In genomic region chr7:27608130-27608529, GRCm38 (mm10) we compare ENCODE assay signal across 13 mouse cellular contexts. TPM values are rescaled to one million over a fixed set of nuclear protein-coding genes. Genes with fewer than 3 reads are reported as not detected.
DNase-seq lines count a peak whose midpoint lies in the region; ATAC-seq and TF ChIP-seq lines count a peak whose summit lies in the region.
"Had no signal": no experiment of that assay in that cellular context is flagged by ENCODE, and none has a peak within 500 bp of the region (broad histone marks: within the 10 kb centered on the region; RNA-seq: fewer than 3 reads in every experiment).

No protein-coding gene starts in this region.

- H3K27ac ChIP-seq in forebrain, embryonic 15.5 days (replicated peaks) = 0 out of 2 replicates have a peak overlapping the region, but pooled peaks have one; percentile 36
- no peak overlapping the region for H3K27ac ChIP-seq in forebrain, embryonic 12.5 days
- peak overlapping the region; percentile 78 for H3K27ac ChIP-seq in hindbrain, postnatal 0 days
- H3K27ac ChIP-seq in hindbrain, embryonic 16.5 days (ENCODE audit: low read depth, low read length) = no peak overlapping the region; the same call in 1 of the 2 replicates
- H3K27ac ChIP-seq in intestine, postnatal 0 days (ENCODE audit: low read depth, low read length) = peak overlapping the region; percentile 15; the same call in 1 of the 2 replicates
- H3K27ac ChIP-seq: hindbrain, embryonic 14.5 days; midbrain, embryonic 13.5 days; neural tube, embryonic 12.5 days had no signal

- H3K9ac ChIP-seq in forebrain, embryonic 15.5 days (replicated peaks) = no peak overlapping the region
- H3K9ac ChIP-seq in forebrain, embryonic 12.5 days = no peak overlapping the region
- no peak overlapping the region for H3K9ac ChIP-seq in hindbrain, postnatal 0 days (replicated peaks; ENCODE audit: low read length)
- H3K9ac ChIP-seq in hindbrain, embryonic 16.5 days (ENCODE audit: low read depth, low read length) = no peak overlapping the region
- no peak overlapping the region for H3K9ac ChIP-seq in intestine, postnatal 0 days (ENCODE audit: low read depth, low read length)
- H3K9ac ChIP-seq: hindbrain, embryonic 14.5 days; midbrain, embryonic 13.5 days; neural tube, embryonic 12.5 days had no signal

- peaks cover 50% of the 10 kb centered on the region for H3K4me1 ChIP-seq in forebrain, embryonic 15.5 days
- H3K4me1 ChIP-seq in forebrain, embryonic 12.5 days = peaks cover 17% of the 10 kb centered on the region
- peaks cover 49% of the 10 kb centered on the region for H3K4me1 ChIP-seq in hindbrain, postnatal 0 days (ENCODE audit: insufficient read depth, low read length)
- peaks cover 34% of the 10 kb centered on the region for H3K4me1 ChIP-seq in hindbrain, embryonic 16.5 days (ENCODE audit: control insufficient read depth, insufficient read depth, low read depth, low read length)
- H3K4me1 ChIP-seq in intestine, postnatal 0 days (replicated peaks; ENCODE audit: control insufficient read depth, insufficient read depth, low read length) = 0 out of 2 replicates have a peak, but pooled peaks cover 3% of the 10 kb centered on the region

- no peaks in the 10 kb centered on the region for H3K9me3 ChIP-seq in forebrain, embryonic 15.5 days
- no peaks in the 10 kb centered on the region for H3K9me3 ChIP-seq in forebrain, embryonic 12.5 days
- no peaks in the 10 kb centered on the region for H3K9me3 ChIP-seq in hindbrain, postnatal 0 days (ENCODE audit: low read length)
- no peaks in the 10 kb centered on the region for H3K9me3 ChIP-seq in hindbrain, embryonic 16.5 days (ENCODE audit: control insufficient read depth, low read length)
- H3K9me3 ChIP-seq in intestine, postnatal 0 days (ENCODE audit: control insufficient read depth) = no peaks in the 10 kb centered on the region
- H3K9me3 ChIP-seq: midbrain, embryonic 13.5 days; neural tube, embryonic 12.5 days had no signal

- H3K4me3 ChIP-seq in forebrain, embryonic 15.5 days = no peak overlapping the region
- H3K4me3 ChIP-seq in forebrain, embryonic 12.5 days (replicated peaks) = no peak overlapping the region
- no peak overlapping the region for H3K4me3 ChIP-seq in hindbrain, postnatal 0 days (ENCODE audit: low read length)
- H3K4me3 ChIP-seq in hindbrain, embryonic 16.5 days (ENCODE audit: low read length) = no peak overlapping the region
- no peak overlapping the region for H3K4me3 ChIP-seq in intestine, postnatal 0 days (ENCODE audit: low read depth, low read length)
- H3K4me3 ChIP-seq: midbrain, embryonic 13.5 days; neural tube, embryonic 12.5 days had no signal

- 88% methylated on average over 3 of the region's 3 CpGs for WGBS in forebrain, embryonic 15.5 days
- WGBS in forebrain, embryonic 12.5 days = 90% methylated on average over 3 of the region's 3 CpGs
- whole genome bisulfite sequencing in hindbrain, postnatal 0 days = 93% methylated on average over 3 of the region's 3 CpGs
- WGBS in hindbrain, embryonic 16.5 days = 79% methylated on average over 3 of the region's 3 CpGs
- WGBS in intestine, postnatal 0 days = 85% methylated on average over 3 of the region's 3 CpGs

- no peak overlapping the region for H3K4me2 ChIP-seq in forebrain, embryonic 15.5 days (replicated peaks)
- no peak overlapping the region for H3K4me2 ChIP-seq in forebrain, embryonic 12.5 days
- H3K4me2 ChIP-seq in hindbrain, postnatal 0 days (ENCODE audit: low read depth, low read length) = no peak overlapping the region
- no peak overlapping the region for H3K4me2 ChIP-seq in hindbrain, embryonic 16.5 days (ENCODE audit: low read length)
- no peak overlapping the region for H3K4me2 ChIP-seq in intestine, postnatal 0 days (replicated peaks; ENCODE audit: low read depth)
- H3K4me2 ChIP-seq: hindbrain, embryonic 14.5 days; midbrain, embryonic 13.5 days; neural tube, embryonic 12.5 days had no signal

- no peak for TF ChIP-seq CTCF in hindbrain, postnatal 0 days (IDR thresholded peaks at IDR 0.05; ENCODE audit: low read depth)
- no peak for TF ChIP-seq CTCF in intestine, postnatal 0 days (IDR thresholded peaks at IDR 0.05; ENCODE audit: low read depth)

- H3K36me3 ChIP-seq in forebrain, embryonic 15.5 days = peaks cover 19% of the 10 kb centered on the region
- H3K36me3 ChIP-seq in forebrain, embryonic 12.5 days (replicated peaks) = peaks cover 26% of the 10 kb centered on the region; the same call in 1 of the 2 replicates
- H3K36me3 ChIP-seq in hindbrain, postnatal 0 days (ENCODE audit: insufficient read depth, low read length) = peaks cover 12% of the 10 kb centered on the region; the same call in 1 of the 2 replicates
- H3K36me3 ChIP-seq in hindbrain, embryonic 16.5 days (ENCODE audit: control insufficient read depth, insufficient read depth, low read length) = no peaks in the 10 kb centered on the region
- peaks cover 28% of the 10 kb centered on the region for H3K36me3 ChIP-seq in intestine, postnatal 0 days (ENCODE audit: control insufficient read depth, insufficient read depth)

- ATAC-seq in forebrain, embryonic 15.5 days (replicated peaks) = no peak
- ATAC-seq in forebrain, embryonic 12.5 days (ENCODE audit: low FRiP score) = no peak
- no peak for ATAC-seq in hindbrain, postnatal 0 days
- no peak for ATAC-seq in hindbrain, embryonic 16.5 days
- ATAC-seq in intestine, postnatal 0 days = no peak
- no peak for ATAC-seq in erythroblast, adult 5-6 weeks (replicated peaks; ENCODE audit: low FRiP score, poor library complexity, severe bottlenecking)
- ATAC-seq: midbrain, embryonic 13.5 days had no signal

- H3K27me3 ChIP-seq in forebrain, embryonic 15.5 days = no peaks in the 10 kb centered on the region
- H3K27me3 ChIP-seq in forebrain, embryonic 12.5 days = no peaks in the 10 kb centered on the region
- H3K27me3 ChIP-seq in hindbrain, postnatal 0 days (ENCODE audit: insufficient read depth, low read length) = no peaks in the 10 kb centered on the region
- no peaks in the 10 kb centered on the region for H3K27me3 ChIP-seq in hindbrain, embryonic 16.5 days (replicated peaks; ENCODE audit: control insufficient read depth, insufficient read depth, low read length)
- H3K27me3 ChIP-seq in intestine, postnatal 0 days (replicated peaks; ENCODE audit: control insufficient read depth, insufficient read depth, low read length) = no peaks in the 10 kb centered on the region
- H3K27me3 ChIP-seq: midbrain, embryonic 13.5 days; neural tube, embryonic 12.5 days had no signal

- no peak for DNase-seq in hindbrain, postnatal 0 days (ENCODE audit: low spot score)
- peak; percentile 63 for DNase-seq in 416B (ENCODE audit: low read depth)
- DNase-seq in ovary, postnatal 10 days (ENCODE audit: low spot score) = no peak
- DNase-seq: thymus, postnatal 14 days had no signal

RNA-seq across cellular contexts. Expression of gene Akt2, which starts 16.8 kb away (rescaled TPM):
- 94.2 and 97.1 TPM in 2 replicates for polyA plus RNA-seq in forebrain, embryonic 15.5 days (2015; fragmentation: Nextera tagmentation; extraction: Ambion mirVana)
- polyA plus RNA-seq in forebrain, embryonic 12.5 days (2016; fragmentation: Nextera tagmentation; extraction: Ambion mirVana) = 81.2 and 84.6 TPM in 2 replicates
- 60.6 and 83.1 TPM in 2 replicates for total RNA-seq in hindbrain, postnatal 0 days (2014; rRNA removed)
- 62.3 and 64.0 TPM in 2 replicates for polyA plus RNA-seq in hindbrain, postnatal 0 days (2015; fragmentation: Nextera tagmentation; extraction: Ambion mirVana)
- 63.0 and 72.9 TPM in 2 replicates for polyA plus RNA-seq in hindbrain, embryonic 16.5 days (2015; fragmentation: Nextera tagmentation; extraction: Ambion mirVana)
- polyA plus RNA-seq in intestine, postnatal 0 days (2015; fragmentation: Nextera tagmentation; extraction: Ambion mirVana) = 35.8 and 36.4 TPM in 2 replicates
- total RNA-seq in erythroblast, adult 5-6 weeks (2015; ENCODE audit: low replicate concordance) = 22.7 and 25.1 TPM in 2 replicates
- total RNA-seq in erythroblast, adult 5-6 weeks (2017; ENCODE audit: low replicate concordance) = 51.2 and 57.6 TPM in 2 replicates

RNA-seq across cellular contexts. Expression of gene Ttc9b, which starts 45.6 kb away (rescaled TPM):
- 64.1 and 66.2 TPM in 2 replicates for polyA plus RNA-seq in forebrain, embryonic 15.5 days (2015; fragmentation: Nextera tagmentation; extraction: Ambion mirVana)
- polyA plus RNA-seq in forebrain, embryonic 12.5 days (2016; fragmentation: Nextera tagmentation; extraction: Ambion mirVana) = 21.4 and 24.8 TPM in 2 replicates
- total RNA-seq in hindbrain, postnatal 0 days (2014; rRNA removed) = 104 and 132 TPM in 2 replicates
- 124 and 127 TPM in 2 replicates for polyA plus RNA-seq in hindbrain, postnatal 0 days (2015; fragmentation: Nextera tagmentation; extraction: Ambion mirVana)
- 86.2 and 99.1 TPM in 2 replicates for polyA plus RNA-seq in hindbrain, embryonic 16.5 days (2015; fragmentation: Nextera tagmentation; extraction: Ambion mirVana)
- polyA plus RNA-seq in intestine, postnatal 0 days (2015; fragmentation: Nextera tagmentation; extraction: Ambion mirVana) = 1.3 and 1.6 TPM in 2 replicates
- not detected in 2 replicates for total RNA-seq in erythroblast, adult 5-6 weeks (2015; ENCODE audit: low replicate concordance)
- not detected in 2 replicates for total RNA-seq in erythroblast, adult 5-6 weeks (2017; ENCODE audit: low replicate concordance)
- total RNA-seq: gastrocnemius, adult 8-10 months had no signal

RNA-seq across cellular contexts. Expression of gene 2310022A10Rik, which starts 55.1 kb away (rescaled TPM):
- 36.9 and 38.9 TPM in 2 replicates for polyA plus RNA-seq in forebrain, embryonic 15.5 days (2015; fragmentation: Nextera tagmentation; extraction: Ambion mirVana)
- 38.7 and 39.6 TPM in 2 replicates for polyA plus RNA-seq in forebrain, embryonic 12.5 days (2016; fragmentation: Nextera tagmentation; extraction: Ambion mirVana)
- 8.1 and 8.2 TPM in 2 replicates for total RNA-seq in hindbrain, postnatal 0 days (2014; rRNA removed)
- polyA plus RNA-seq in hindbrain, postnatal 0 days (2015; fragmentation: Nextera tagmentation; extraction: Ambion mirVana) = 25.7 and 26.1 TPM in 2 replicates
- 33.7 and 35.7 TPM in 2 replicates for polyA plus RNA-seq in hindbrain, embryonic 16.5 days (2015; fragmentation: Nextera tagmentation; extraction: Ambion mirVana)
- polyA plus RNA-seq in intestine, postnatal 0 days (2015; fragmentation: Nextera tagmentation; extraction: Ambion mirVana) = 9.0 and 10.2 TPM in 2 replicates
- 2.9 TPM in 1 of 2 replicates, not detected in the other for total RNA-seq in erythroblast, adult 5-6 weeks (2015; ENCODE audit: low replicate concordance)
- total RNA-seq in erythroblast, adult 5-6 weeks (2017; ENCODE audit: low replicate concordance) = 3.6 and 10.4 TPM in 2 replicates

RNA-seq across cellular contexts. Expression of gene Pld3, which starts 55.1 kb away (rescaled TPM):
- polyA plus RNA-seq in forebrain, embryonic 15.5 days (2015; fragmentation: Nextera tagmentation; extraction: Ambion mirVana) = 95.7 and 106 TPM in 2 replicates
- 58.1 and 58.2 TPM in 2 replicates for polyA plus RNA-seq in forebrain, embryonic 12.5 days (2016; fragmentation: Nextera tagmentation; extraction: Ambion mirVana)
- 307 and 308 TPM in 2 replicates for total RNA-seq in hindbrain, postnatal 0 days (2014; rRNA removed)
- 268 and 287 TPM in 2 replicates for polyA plus RNA-seq in hindbrain, postnatal 0 days (2015; fragmentation: Nextera tagmentation; extraction: Ambion mirVana)
- polyA plus RNA-seq in hindbrain, embryonic 16.5 days (2015; fragmentation: Nextera tagmentation; extraction: Ambion mirVana) = 231 and 263 TPM in 2 replicates
- 45.8 and 48.7 TPM in 2 replicates for polyA plus RNA-seq in intestine, postnatal 0 days (2015; fragmentation: Nextera tagmentation; extraction: Ambion mirVana)
- 128 and 139 TPM in 2 replicates for total RNA-seq in erythroblast, adult 5-6 weeks (2015; ENCODE audit: low replicate concordance)
- total RNA-seq in erythroblast, adult 5-6 weeks (2017; ENCODE audit: low replicate concordance) = 73.6 and 84.7 TPM in 2 replicates

Comparison
In these comparisons a context has a peak if more than half of its experiments do, and no peak if none do; other contexts are left out.
1. H3K27ac ChIP-seq: peak in forebrain, embryonic 15.5 days (single experiment), hindbrain, postnatal 0 days (single experiment) and intestine, postnatal 0 days (single experiment); none in forebrain, embryonic 12.5 days (single experiment) and hindbrain, embryonic 16.5 days (single experiment).